Mouse (Mus musculus): ENCODE data around the gene Dpp6. TPM values are rescaled to one million over a fixed set of nuclear protein-coding genes. Genes with fewer than 3 reads are reported as not detected.

Dpp6 gene
- total RNA-seq, 2 experiments from 2014 or later = not detected

DNA sequence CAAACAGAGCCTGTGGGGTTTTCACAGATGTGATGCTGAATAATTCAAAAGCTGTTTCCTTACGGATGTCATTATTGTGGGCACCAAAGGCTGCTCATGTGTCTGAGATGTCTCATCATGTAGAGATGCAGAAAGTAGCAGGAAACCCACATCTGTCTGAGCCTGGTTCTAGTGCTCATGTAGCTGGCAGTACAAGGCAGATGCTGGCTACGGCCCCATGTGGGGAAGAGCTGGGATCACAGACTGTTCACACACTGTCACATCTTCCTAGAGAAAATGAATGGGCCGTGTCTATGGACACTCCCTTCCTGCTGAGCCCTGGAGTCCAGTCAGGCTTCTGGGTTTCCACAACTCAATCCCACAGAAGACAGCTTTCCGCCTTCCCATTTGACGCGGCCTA is 885.5 kb downstream of the Dpp6 start:
- no peak for ATAC-seq (replicated peaks; ENCODE audit: low FRiP score, poor library complexity, severe bottlenecking)

DNA sequence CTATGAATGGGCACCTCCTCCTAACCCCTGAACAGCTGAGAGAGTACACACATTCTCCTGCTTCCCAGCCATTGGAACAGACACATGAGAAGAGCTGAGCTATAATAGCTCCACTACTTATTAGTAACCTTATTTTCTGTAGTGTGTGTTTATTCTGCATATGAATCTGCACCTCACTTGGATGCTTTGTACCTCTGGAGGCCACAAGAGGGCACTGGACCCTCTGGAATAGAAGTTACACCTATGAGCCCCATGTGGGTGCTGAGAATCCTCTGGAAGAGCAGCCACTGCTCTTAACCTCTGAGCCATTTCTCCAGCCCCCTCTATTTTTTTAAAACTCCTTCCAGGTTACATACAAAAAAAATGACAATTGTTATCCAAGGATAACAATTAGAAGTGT is 888.0 kb downstream of the Dpp6 start:
- ATAC-seq (replicated peaks; ENCODE audit: low FRiP score, poor library complexity, severe bottlenecking) = no peak

DNA sequence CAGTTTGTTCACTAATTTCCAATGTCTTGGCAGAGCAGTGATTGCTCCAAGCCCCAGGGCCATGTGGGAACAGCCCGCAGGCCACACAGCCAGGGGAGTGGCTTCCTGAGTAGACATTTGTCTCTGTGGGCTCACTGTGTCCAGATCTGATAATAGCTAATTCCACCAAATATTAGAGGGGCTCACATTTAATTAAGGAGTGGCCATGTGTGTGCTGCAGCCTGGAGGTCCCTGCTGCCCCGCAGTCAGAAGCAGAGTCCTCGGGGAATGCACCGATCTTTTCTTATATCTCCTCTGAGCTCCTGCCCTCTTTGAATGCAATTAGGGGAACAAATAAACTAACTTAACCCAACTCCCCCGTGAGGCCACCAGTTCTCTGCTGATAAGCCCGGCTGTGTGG is 889.5 kb downstream of the Dpp6 start:
- ATAC-seq (replicated peaks; ENCODE audit: low FRiP score, poor library complexity, severe bottlenecking) = no peak

DNA sequence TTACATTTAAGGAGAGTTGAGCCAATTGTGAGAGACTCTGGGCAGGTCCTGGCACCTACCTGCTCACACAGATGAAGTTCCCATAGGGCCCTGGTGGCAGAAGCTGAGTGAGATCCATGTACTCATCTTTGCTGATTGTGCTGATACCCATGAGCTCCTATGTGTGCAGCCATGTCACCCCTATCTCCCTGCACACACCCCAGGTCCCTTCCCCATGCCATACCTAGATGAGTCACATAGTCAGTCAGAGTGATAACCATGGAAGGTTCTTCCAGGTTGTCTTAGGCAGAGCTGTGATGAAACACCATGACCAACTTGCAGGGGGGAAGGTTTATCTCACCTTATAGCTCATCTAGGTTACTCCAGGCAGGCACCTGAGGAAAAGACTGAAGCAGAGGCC is 890.3 kb downstream of the Dpp6 start:
- ATAC-seq (replicated peaks; ENCODE audit: low FRiP score, poor library complexity, severe bottlenecking) = peak; percentile 56

DNA sequence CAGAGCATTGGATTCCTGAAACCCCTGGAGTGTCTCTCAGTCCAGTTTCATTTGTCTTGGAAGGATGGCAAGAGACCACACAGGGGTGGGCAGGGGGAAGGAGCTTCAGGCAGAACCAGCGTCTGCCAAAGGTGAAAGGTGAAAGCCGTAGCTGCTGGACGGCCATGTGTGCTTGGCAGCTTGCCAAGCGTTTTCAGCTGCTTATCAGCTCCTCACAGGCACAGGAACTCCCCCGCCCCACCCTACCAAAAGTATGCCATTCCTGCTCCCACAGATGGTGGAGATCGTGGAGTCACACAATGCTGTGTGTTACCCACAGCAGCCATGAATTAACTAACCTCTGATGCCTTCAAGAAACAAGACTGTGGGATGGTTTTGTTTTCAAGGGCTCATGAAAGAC is 891.2 kb downstream of the Dpp6 start:
- ATAC-seq (replicated peaks; ENCODE audit: low FRiP score, poor library complexity, severe bottlenecking) = peak; percentile 80

DNA sequence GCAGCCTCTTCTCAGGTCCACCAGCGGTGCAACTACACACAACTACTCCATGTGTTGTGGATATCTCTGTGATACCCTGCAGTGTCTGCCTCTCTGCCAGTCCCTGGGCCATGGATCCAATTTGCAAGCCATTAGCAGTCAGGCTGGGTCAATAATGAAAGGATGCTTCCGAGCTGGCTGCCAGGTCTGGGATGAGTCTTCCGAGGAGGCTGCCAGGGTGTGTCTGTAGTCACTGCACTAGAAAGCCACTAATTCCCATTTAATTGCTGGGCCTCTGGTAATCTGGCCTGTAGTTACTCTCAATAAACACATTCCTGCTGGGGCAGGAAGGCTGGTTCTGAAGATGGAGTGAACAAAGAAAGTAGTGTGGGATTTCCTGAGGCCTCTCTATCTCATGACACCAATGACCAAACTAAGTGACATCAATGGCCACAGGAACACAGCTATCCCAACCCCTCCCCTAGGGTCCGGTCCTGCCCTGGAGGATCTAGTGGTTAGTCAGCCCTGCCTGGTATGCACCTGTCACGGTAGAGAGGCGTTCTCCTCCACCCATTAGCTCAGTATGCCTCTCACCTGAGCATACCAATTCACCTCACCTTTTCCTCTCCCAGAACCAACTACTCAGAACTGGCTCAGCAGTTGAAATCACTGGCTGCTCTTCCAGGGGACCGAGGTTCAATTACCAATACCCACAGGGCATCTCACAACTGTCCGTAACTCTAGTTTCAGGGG is 894.6 kb downstream of the Dpp6 start:
- ATAC-seq (replicated peaks; ENCODE audit: low FRiP score, poor library complexity, severe bottlenecking) = no peak

DNA sequence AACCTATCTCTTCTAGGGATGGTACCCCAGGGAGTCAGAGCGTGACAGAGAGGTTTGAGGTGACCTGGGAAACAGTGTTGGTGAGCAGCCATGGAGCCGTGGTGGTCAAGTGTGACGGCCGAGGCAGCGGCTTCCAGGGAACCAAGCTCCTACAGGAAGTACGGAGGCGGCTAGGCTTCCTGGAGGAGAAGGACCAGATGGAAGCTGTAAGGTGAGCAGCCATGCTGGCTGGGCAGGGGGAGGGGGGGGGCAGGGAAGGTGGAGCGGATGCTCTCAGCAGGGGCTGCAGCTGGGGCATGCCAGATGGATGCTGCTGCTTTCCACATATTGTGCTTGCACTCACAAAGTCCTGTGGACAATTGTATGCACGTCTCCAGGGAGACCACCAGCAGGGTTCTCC is 897.4 kb downstream of the Dpp6 start:
- no peak for ATAC-seq (replicated peaks; ENCODE audit: low FRiP score, poor library complexity, severe bottlenecking)

DNA sequence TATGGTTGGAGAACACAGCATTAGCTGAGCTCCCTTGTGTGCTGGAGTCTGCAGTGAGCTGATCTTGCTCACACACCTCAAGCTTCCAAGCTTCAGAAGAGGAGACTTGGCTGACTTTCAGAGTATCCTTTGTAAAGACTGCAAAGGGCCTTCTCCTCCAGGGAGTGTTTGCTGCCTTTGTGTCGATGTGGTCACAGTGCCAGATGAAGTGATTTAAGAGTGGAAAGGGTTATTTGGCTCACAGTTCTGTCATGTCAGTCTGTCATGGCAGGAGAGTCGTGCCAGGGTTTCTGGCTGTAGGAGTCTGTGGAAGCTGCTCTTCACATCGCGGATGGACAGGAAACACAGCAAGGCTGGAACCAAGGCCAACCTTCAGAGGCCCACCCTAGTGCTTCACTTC is 899.0 kb downstream of the Dpp6 start:
- ATAC-seq (replicated peaks; ENCODE audit: low FRiP score, poor library complexity, severe bottlenecking) = no peak

DNA sequence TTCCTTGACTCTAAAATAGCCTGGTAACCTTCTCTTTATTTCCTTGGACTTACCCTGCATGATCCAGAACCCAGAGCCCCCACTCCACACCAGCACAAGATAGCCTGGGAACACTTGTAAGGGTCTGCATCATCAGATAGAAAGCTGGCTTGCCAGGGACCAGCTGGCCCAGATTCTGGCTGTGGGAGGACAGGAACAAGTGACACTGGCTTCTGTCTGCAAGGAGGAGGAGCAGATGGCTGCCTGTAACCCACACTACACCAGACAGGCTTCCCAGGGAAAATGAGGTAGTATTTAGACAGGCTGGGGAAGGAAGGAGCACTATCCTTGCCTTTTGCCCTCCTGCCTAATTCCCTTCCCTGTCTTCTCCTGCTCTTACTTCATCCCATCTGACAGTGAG is 900.3 kb downstream of the Dpp6 start:
- no peak for ATAC-seq (replicated peaks; ENCODE audit: low FRiP score, poor library complexity, severe bottlenecking)

DNA sequence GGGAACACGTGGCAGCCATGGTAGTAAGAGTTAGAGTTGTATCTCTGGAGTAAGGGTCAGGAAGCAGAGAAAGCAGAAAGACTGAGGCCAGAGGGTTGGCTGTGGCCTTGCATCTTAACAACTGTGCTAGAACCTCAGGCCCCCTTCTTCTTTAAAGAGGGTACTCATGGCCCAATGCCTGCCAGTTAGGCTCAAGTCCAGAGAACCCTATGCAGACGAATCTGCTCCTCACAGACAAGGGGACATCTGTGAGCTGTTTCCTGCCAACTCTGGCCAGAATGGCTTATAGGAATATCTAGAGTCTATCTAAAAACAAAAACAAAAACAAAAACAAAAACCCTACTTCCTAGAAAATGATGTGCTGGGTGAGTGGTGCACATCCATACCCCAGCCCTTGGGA is 902.3 kb downstream of the Dpp6 start:
- no peak for ATAC-seq (replicated peaks; ENCODE audit: low FRiP score, poor library complexity, severe bottlenecking)

DNA sequence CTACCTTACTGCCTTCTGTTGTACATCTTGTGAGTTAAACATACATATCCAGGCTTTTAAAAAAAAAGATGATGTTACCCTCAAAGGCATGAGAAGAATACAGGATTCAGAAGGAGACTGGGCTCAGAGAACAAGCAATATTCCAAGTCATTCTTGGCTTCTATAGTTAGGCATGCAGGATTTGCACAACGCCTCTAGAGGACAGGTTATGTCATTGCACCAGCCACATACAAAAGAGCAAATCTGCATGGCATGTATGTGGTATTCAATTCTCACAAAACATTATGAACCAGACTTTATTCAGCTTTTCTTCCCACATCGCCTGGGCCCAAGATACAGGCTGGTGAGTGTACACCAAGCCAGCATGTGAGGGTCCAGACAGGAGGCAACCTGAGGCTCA is 907.5 kb downstream of the Dpp6 start:
- peak; percentile 72 for ATAC-seq (replicated peaks; ENCODE audit: low FRiP score, poor library complexity, severe bottlenecking)

DNA sequence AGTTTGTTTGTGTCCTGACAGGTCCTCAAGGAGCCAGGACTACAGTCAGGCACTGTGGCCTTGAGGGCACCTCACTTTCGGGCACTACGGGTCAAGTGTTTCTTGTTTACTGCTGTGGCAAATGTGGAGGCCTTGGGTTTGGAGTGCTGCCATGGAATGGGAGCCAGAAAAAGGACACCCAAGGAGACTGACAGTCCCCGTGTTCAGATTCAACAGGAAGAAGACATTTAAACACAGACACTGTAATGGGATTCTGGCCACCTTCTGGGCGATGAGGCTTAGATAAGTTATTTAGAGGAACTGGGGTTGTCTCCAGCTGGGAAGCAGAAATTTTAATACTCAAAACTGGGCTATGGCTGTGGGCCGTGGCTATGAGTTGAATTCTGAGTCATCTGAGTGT is 913.7 kb downstream of the Dpp6 start:
- no peak for ATAC-seq (replicated peaks; ENCODE audit: low FRiP score, poor library complexity, severe bottlenecking)

DNA sequence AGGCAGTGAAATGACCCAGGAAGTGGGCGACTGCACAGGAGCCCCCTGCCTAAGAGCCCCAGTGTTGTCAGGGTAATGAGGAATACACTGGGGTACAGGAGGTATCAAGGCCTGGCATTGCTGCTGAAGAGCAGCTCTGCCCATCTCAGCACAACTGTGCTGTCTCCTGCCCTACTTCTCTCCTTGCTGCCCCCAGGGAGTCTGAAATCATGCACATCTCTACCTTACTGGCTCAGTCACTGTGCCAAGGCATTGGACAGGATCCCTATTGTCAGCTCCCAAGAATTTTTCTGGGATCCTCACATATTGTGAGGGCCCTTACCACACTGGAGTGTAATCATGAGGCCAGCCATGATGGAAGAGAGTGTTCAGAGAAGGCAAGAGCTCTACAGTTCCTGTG is 914.4 kb downstream of the Dpp6 start:
- no peak for ATAC-seq (replicated peaks; ENCODE audit: low FRiP score, poor library complexity, severe bottlenecking)

DNA sequence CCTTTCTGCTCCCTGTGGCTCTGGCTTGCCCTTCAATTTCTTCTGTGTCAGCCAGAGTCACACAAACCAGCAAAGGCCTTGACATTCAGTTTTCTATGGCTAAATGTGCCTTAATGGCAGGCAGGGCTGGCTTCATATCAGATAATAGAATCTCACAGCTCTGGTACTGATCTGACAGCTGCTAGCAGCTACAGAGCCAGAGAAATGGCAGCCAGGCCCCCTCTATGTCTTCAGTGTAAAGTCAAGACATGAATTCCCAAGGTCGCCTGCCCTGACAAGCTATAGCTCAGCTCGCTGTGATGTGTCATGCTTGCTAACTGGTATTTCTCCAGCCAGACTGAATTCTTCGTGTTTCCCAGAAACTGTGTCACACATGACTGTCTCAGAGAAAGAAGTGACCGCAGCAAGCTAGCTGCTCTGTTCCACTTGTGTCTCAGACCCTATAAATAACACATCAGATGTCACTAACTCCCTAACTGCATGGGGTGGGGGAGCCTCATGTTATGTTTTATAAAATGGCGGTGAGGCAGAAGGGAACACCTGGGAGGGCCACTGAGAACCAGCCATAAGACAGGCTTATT is 915.4 kb downstream of the Dpp6 start:
- ATAC-seq (replicated peaks; ENCODE audit: low FRiP score, poor library complexity, severe bottlenecking) = no peak

DNA sequence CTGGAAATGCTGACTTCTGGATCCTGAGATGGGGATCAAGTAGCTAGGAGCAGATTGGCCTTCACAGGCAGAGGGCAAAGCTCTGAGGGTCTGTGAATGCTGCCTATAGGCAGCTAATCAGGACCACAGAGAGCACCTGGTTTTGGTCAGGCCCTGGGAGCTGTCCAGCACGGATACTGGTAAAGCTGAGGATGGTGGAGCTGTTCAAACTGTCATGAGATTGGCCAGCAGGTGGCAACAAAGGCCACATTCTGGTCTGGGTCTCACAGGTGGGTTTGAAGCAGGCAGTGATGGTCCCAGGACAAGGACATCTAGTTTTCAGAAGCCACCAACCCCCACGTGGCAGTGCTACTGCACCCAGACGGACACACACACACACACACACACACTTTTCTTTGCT is 920.2 kb downstream of the Dpp6 start:
- no peak; the same call in 1 of the 2 replicates for ATAC-seq (replicated peaks; ENCODE audit: low FRiP score, poor library complexity, severe bottlenecking)

DNA sequence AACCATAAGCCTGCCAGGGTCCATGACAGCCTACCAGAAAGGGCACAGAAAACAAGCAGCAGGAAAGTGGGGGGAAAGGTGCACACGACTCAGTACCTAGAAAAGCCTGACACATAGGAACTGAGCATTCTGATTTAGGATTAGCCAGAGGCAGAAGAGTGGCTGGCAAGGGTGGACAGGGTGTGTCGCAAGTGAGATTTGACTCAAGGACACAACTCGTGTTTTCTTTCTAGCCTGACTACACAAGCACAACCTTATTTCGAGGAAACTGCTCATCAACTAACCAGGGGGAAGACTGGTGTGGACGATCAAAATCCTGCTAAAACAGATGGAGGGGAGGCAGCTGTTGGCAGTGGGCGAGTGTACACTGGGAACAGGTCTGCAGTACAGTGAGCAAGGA is 922.2 kb downstream of the Dpp6 start:
- ATAC-seq (replicated peaks; ENCODE audit: low FRiP score, poor library complexity, severe bottlenecking) = no peak

DNA sequence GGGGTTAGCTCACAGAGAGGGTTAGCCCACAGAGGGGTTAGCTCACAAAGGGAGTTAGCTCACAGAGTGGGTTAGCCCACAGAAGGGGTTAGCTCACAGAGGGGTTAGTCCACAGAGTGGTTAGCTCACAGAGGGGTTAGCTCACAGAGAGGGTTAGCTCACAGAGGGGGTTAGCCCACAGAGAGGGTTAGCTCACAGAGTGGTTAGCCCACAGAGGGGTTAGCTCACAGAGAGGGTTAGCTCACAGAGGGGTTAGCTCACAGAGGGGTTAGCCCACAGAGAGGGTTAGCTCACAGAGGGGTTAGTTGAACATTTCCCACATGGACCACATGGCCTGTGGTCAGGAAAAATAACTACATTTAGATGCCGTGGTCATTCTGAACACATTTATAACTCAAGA is 927.9 kb downstream of the Dpp6 start:
- ATAC-seq (replicated peaks; ENCODE audit: low FRiP score, poor library complexity, severe bottlenecking) = no peak

DNA sequence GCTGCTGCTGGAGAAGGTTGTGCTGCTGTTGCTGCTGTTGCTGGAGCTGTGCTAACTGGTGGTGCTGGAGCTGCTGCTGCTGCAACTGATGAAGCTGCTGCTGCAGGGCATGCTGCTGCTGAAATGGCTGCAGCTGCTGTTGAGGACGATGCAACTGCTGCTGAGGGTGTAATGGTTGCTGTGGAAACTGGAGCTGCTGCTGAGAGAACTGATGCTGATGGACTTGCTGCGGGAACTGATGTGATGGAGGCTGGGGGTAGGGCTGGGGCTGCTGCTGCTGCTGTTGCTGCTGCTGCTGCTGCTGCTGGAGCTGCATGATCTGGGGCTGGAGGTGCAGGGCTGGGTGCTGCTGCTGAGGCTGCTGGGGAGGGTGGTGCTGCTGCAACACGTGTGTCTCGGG is 948.8 kb downstream of the Dpp6 start:
- ATAC-seq (replicated peaks; ENCODE audit: low FRiP score, poor library complexity, severe bottlenecking) = no peak

DNA sequence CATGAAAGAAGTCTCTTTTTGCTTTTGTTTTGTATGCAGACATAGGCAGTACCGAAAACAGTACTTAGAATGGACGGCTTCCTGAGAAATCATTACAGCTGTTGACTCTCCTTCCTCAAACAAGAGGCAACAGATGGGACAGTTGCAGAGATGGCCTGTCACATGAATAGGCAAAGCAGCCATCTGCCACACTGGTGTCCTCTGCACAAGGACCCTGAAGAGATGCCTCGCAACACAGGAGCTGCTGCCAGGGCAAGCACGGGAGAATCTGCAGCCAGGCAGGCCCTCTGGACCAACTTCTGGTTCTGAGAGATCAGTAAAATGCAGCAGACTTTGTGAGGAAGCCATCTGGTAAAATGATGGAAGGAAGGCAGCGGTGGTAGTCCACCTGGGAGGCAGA is 950.9 kb downstream of the Dpp6 start:
- ATAC-seq (replicated peaks; ENCODE audit: low FRiP score, poor library complexity, severe bottlenecking) = no peak
